Mouse (Mus musculus) hindbrain, embryonic 15.5 days (tissue): ENCODE measurements at regions not wholly inside any gene's neighbourhood (a gene's known extent, or its start where the extent isn't known, plus 50 kb on each side); places are given as distances from the start of the nearest gene placed in this dataset.
A peak's percentile ranks its signal among the peaks of the same experiment; 100 is the strongest.

Experiments used
- ATAC-seq: fragments of 200-750 bp; cut with Nextera tagmentation; 2 replicates; pipeline ENCODE4 v1.8.0; 2017; ENCODE audit warnings: low read depth, moderate number of reproducible peaks, moderate TSS enrichment; ENCODE audit not compliant: low FRiP score
- H3K27ac ChIP-seq: fragments of 300-500 bp; sonication (generic); replicated peaks from 2 replicates; pipeline ENCODE4 v1.5.1; 2015; ENCODE audit warnings: mild to moderate bottlenecking, inconsistent platforms
- H3K27me3 ChIP-seq: fragments of 300-500 bp; sonication (generic); 2 replicates; pipeline ENCODE4 v1.6.1; 2015; ENCODE audit warnings: control low read depth, inconsistent platforms
- H3K36me3 ChIP-seq: fragments of 300-500 bp; sonication (generic); 2 replicates; pipeline ENCODE4 v1.6.1; 2015; ENCODE audit warnings: control low read depth, inconsistent platforms
- H3K4me1 ChIP-seq: fragments of 300-500 bp; sonication (generic); replicated peaks from 2 replicates; pipeline ENCODE4 v1.6.1; 2015; ENCODE audit warnings: control low read depth, inconsistent platforms
- H3K4me2 ChIP-seq: fragments of 300-500 bp; sonication (generic); 2 replicates; pipeline ENCODE4 v1.6.1; 2015; ENCODE audit warnings: moderate library complexity, mild to moderate bottlenecking, inconsistent platforms
- H3K4me3 ChIP-seq: fragments of 300-500 bp; sonication (generic); 2 replicates; pipeline ENCODE4 v1.5.1; 2015; ENCODE audit warnings: mild to moderate bottlenecking, inconsistent platforms
- H3K9ac ChIP-seq: fragments of 300-500 bp; sonication (generic); 2 replicates; pipeline ENCODE4 v1.6.1; 2015; ENCODE audit warnings: inconsistent platforms
- H3K9me3 ChIP-seq: fragments of 300-500 bp; sonication (generic); 2 replicates; pipeline ENCODE4 v1.6.1; 2016; ENCODE audit warnings: control low read depth, inconsistent platforms
- WGBS: fragments of 180-500 bp; shearing (Covaris S2); methylation state at CpG from one replicate; pipeline ENCODE4 v1.1.7; 2015; 5-methylcytosine and 5-hydroxymethylcytosine counted together

GRCm38 (mm10) chr7:133467579-133467978 lies 134.4 kb downstream of the Tex36 start:
- 94% methylated on average over 3 of the region's 3 CpGs for WGBS
- no peaks in the 10 kb centered on the region for H3K27me3 ChIP-seq
- H3K36me3 ChIP-seq = no peaks in the 10 kb centered on the region
- H3K4me1 ChIP-seq = peaks cover 8% of the 10 kb centered on the region; the same call in 1 of the 2 replicates
- H3K9me3 ChIP-seq = no peaks in the 10 kb centered on the region
- no peak overlapping the region for H3K27ac ChIP-seq
- H3K9ac ChIP-seq = no peak overlapping the region
- H3K4me2 ChIP-seq = no peak overlapping the region
- no peak overlapping the region for H3K4me3 ChIP-seq
- ATAC-seq = no peak

GRCm38 (mm10) chr7:133459306-133459705 lies 142.7 kb downstream of the Tex36 start:
- Histone ChIP-seq H3K27me3 (no peaks in the 10 kb centered on the region), H3K4me3 (no peak overlapping the region), H3K4me1 (peaks cover 7% of the 10 kb centered on the region; the same call in 1 of the 2 replicates), H3K36me3 (no peaks in the 10 kb centered on the region), H3K4me2 (no peak overlapping the region), H3K9me3 (no peaks in the 10 kb centered on the region), H3K9ac (no peak overlapping the region), H3K27ac (no peak overlapping the region)
- no peak for ATAC-seq
- 62% methylated on average over 7 of the region's 7 CpGs for WGBS

DNA sequence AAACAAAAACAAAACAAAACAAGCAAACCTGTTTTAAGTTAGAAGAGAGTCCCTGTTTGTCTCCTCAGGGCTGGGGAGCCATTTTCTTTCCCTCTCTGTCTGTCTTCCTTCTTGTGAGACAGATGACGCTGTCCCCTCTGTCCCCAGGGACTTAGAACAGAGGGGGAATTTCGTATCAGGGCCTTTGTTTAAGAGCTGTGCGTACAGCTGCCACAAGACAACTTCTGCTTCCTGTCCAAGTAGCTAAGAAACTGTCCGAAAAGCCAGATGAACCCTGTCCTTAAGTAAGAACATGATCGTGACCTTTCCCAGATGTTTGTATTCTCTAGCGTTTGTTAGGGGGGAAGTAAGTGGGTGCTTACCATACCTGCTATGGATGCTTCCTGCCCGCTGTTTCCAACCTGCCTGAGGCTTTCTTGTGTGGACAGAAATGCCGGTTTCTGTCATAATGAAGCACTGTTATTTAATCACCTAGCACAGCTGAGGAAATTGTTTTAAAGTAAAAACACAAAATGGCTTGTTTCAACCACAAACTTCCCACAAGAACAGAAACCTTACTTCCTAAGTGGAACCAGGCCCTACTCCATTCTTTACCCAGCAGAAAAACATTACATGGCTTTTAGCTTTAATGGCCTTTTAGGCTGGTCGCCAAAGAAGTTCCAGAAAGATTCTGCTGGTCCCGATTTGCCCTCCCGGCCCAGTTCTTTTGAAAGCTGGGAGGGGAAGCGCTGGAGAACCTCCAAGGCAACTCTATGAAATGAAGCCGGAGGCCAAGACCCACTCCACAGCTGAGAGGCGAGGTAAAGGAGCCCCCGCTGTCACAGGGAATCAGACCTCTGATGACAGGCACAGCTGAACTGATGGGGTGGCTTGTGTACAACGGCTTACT lies 144.3 kb downstream of the Tex36 start:
- H3K27me3 ChIP-seq = no peaks in the 10 kb centered on the region

GRCm38 (mm10) chr7:133450246-133450645 lies 151.7 kb downstream of the Tex36 start:
- Histone ChIP-seq H3K4me3 (no peak overlapping the region), H3K9me3 (no peaks in the 10 kb centered on the region), H3K36me3 (no peaks in the 10 kb centered on the region), H3K27me3 (no peaks in the 10 kb centered on the region), H3K4me2 (no peak overlapping the region), H3K9ac (no peak overlapping the region), H3K4me1 (no peaks in the 10 kb centered on the region), H3K27ac (no peak overlapping the region)
- 79% methylated on average over 7 of the region's 7 CpGs for WGBS
- ATAC-seq = no peak

More for the DNA sequence above, 144.3 kb downstream of the Tex36 start:
- ATAC-seq = no peak
- H3K27ac ChIP-seq = no peak overlapping the region
- H3K36me3 ChIP-seq = no peaks in the 10 kb centered on the region
- H3K9me3 ChIP-seq = no peaks in the 10 kb centered on the region
- H3K4me3 ChIP-seq = no peak overlapping the region
- no peak overlapping the region for H3K9ac ChIP-seq
- H3K4me2 ChIP-seq = no peak overlapping the region
- peaks cover 7% of the 10 kb centered on the region; the same call in 1 of the 2 replicates for H3K4me1 ChIP-seq
- 52% methylated on average over 16 of the region's 16 CpGs for WGBS

DNA sequence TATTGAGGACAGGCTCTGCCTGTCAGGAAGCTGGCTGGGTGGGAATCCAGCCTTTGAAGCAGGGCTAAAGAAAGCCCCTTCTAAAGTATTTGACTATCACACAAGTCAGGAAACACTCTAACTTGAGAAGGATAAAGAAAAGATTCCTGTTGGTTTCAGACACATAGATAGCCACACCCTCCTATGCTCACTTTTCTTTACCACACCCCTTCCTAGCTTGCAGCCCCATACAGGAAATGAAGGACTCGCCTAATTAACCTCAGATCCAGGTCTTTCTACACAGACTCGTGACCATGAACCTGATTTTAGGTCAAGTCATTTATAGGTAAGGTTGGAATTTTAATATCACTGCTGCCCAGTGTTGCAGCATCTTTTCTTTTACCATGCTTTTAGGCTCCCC lies 154.9 kb downstream of the Tex36 start:
- Histone ChIP-seq H3K9ac (no peak overlapping the region), H3K4me3 (no peak overlapping the region), H3K27ac (no peak overlapping the region), H3K4me1 (no peaks in the 10 kb centered on the region), H3K36me3 (no peaks in the 10 kb centered on the region), H3K9me3 (no peaks in the 10 kb centered on the region), H3K27me3 (no peaks in the 10 kb centered on the region), H3K4me2 (no peak overlapping the region)
- 48% methylated on average over 2 of the region's 2 CpGs for WGBS
- ATAC-seq = no peak

- Histone ChIP-seq H3K9ac (no peak overlapping the region), H3K27me3 (no peaks in the 10 kb centered on the region), H3K4me1 (peaks cover 18% of the 10 kb centered on the region), H3K9me3 (no peaks in the 10 kb centered on the region), H3K4me2 (no peak overlapping the region), H3K36me3 (no peaks in the 10 kb centered on the region), H3K4me3 (no peak overlapping the region), H3K27ac (0 out of 2 replicates have a peak overlapping the region, but pooled peaks have one; percentile 59)
- no peak for ATAC-seq
- WGBS = 16% methylated on average over 4 of the region's 4 CpGs
Measured at GRCm38 (mm10) chr7:133441661-133442060, 160.3 kb downstream of the Tex36 start.

DNA sequence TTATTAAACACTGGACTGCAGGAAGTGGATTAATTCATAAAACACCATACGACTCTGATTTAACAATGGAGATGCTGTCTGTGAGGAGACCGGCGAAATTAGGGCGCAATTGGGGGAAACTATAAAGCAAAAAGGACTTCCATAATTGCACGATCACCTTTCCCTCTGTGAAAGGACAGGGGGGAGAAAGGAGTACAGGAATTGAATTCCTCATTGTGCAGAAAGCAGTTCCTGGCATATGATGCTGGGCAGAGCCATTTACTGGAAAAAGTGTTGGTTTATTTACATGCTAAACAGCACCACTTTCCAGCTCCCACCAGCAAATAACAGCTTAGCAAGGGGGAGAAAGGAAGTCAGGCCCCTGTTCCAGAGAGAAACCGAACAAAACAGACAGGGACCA lies 160.8 kb downstream of the Tex36 start:
- Histone ChIP-seq H3K36me3 (no peaks in the 10 kb centered on the region), H3K4me3 (no peak overlapping the region), H3K9me3 (no peaks in the 10 kb centered on the region), H3K9ac (no peak overlapping the region), H3K4me2 (peak overlapping the region; percentile 42), H3K4me1 (peaks cover 18% of the 10 kb centered on the region), H3K27me3 (no peaks in the 10 kb centered on the region), H3K27ac (peak overlapping the region; percentile 59; the same call in 1 of the 2 replicates)
- WGBS = 42% methylated on average over 6 of the region's 6 CpGs
- no peak for ATAC-seq

- H3K9me3 ChIP-seq = no peaks in the 10 kb centered on the region
- H3K27me3 ChIP-seq = no peaks in the 10 kb centered on the region
- 24% methylated on average over 12 of the region's 12 CpGs for WGBS
- peak overlapping the region; percentile 59 for H3K27ac ChIP-seq
- H3K4me3 ChIP-seq = no peak overlapping the region
- peak overlapping the region; percentile 42 for H3K4me2 ChIP-seq
- H3K36me3 ChIP-seq = no peaks in the 10 kb centered on the region
- H3K9ac ChIP-seq = no peak overlapping the region
- no peak for ATAC-seq
- H3K4me1 ChIP-seq = peaks cover 18% of the 10 kb centered on the region
Measured at GRCm38 (mm10) chr7:133440711-133441110, 161.2 kb downstream of the Tex36 start.

GRCm38 (mm10) chr7:133440086-133440485 lies 161.9 kb downstream of the Tex36 start:
- H3K4me3 ChIP-seq = no peak overlapping the region
- H3K36me3 ChIP-seq = no peaks in the 10 kb centered on the region
- ATAC-seq = no peak
- H3K27me3 ChIP-seq = no peaks in the 10 kb centered on the region
- no peak overlapping the region for H3K9ac ChIP-seq
- H3K4me2 ChIP-seq = no peak overlapping the region
- H3K27ac ChIP-seq = no peak overlapping the region
- H3K9me3 ChIP-seq = no peaks in the 10 kb centered on the region
- 81% methylated on average over 6 of the region's 6 CpGs for WGBS
- H3K4me1 ChIP-seq = peaks cover 18% of the 10 kb centered on the region

- no peak overlapping the region for H3K4me3 ChIP-seq
- no peak overlapping the region for H3K4me2 ChIP-seq
- ATAC-seq = no peak
- H3K27ac ChIP-seq = no peak overlapping the region
- H3K27me3 ChIP-seq = no peaks in the 10 kb centered on the region
- no peaks in the 10 kb centered on the region for H3K9me3 ChIP-seq
- H3K36me3 ChIP-seq = no peaks in the 10 kb centered on the region
- H3K9ac ChIP-seq = no peak overlapping the region
- peaks cover 18% of the 10 kb centered on the region for H3K4me1 ChIP-seq
- 56% methylated on average over 6 of the region's 6 CpGs for WGBS
Measured at GRCm38 (mm10) chr7:133438631-133439030, 163.3 kb downstream of the Tex36 start.

DNA sequence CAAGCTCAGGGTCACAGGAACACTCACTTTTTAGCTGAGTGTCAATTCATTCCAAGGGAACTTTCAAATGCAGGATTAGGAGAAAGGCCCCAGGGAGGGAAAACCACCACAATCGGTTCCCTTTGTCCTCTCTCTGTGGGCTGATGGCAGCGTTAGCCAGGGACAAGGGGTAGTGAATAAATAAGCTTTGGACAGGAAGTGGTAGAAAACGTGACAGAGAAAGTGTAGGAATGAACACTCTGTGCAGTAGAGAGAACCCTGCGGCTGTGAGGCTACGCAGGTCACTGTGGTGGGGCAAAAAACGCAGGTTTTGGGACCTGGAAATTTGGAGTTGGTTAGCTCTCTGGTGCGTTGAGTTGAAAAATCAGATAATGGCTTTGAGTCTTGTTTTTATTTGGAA lies 164.1 kb downstream of the Tex36 start:
- Histone ChIP-seq H3K27me3 (no peaks in the 10 kb centered on the region), H3K36me3 (no peaks in the 10 kb centered on the region), H3K4me1 (peaks cover 18% of the 10 kb centered on the region), H3K4me3 (no peak overlapping the region), H3K4me2 (no peak overlapping the region), H3K9ac (no peak overlapping the region), H3K9me3 (no peaks in the 10 kb centered on the region), H3K27ac (no peak overlapping the region)
- no peak for ATAC-seq
- WGBS = 14% methylated on average over 7 of the region's 7 CpGs

- peaks cover 10% of the 10 kb centered on the region for H3K4me1 ChIP-seq
- no peaks in the 10 kb centered on the region for H3K9me3 ChIP-seq
- no peak overlapping the region for H3K4me2 ChIP-seq
- H3K27ac ChIP-seq = no peak overlapping the region
- no peaks in the 10 kb centered on the region for H3K27me3 ChIP-seq
- no peak overlapping the region for H3K9ac ChIP-seq
- ATAC-seq = peak; percentile 15; the same call in 1 of the 2 replicates
- H3K4me3 ChIP-seq = no peak overlapping the region
- no peaks in the 10 kb centered on the region for H3K36me3 ChIP-seq
- WGBS = 55% methylated on average over 14 of the region's 14 CpGs
Measured at GRCm38 (mm10) chr7:133435596-133436357, 166.2 kb downstream of the Tex36 start.
